Mouse (Mus musculus) kidney, postnatal 0 days (tissue): ENCODE measurements around the gene Kcnb1. TPM values are rescaled to one million over a fixed set of nuclear protein-coding genes. Genes with fewer than 3 reads are reported as not detected.
A peak's percentile ranks its signal among the peaks of the same experiment; 100 is the strongest.

Source experiments
- ATAC-seq: fragments of 200-750 bp; cut with Nextera tagmentation; replicated peaks from 2 replicates; pipeline ENCODE4 v1.8.0; 2017; ENCODE audit warnings: low read depth, moderate number of reproducible peaks, moderate TSS enrichment, moderate library complexity; ENCODE audit not compliant: low FRiP score
- DNase-seq: peaks from one replicate; pipeline ENCODE4 v3.0.0-alpha.2; 2016; ENCODE audit warnings: low spot score
- H3K27ac ChIP-seq: fragments of 300-500 bp; sonication (generic); 2 replicates; pipeline ENCODE4 v1.5.1; 2014; ENCODE audit warnings: mild to moderate bottlenecking
- H3K27me3 ChIP-seq: fragments of 300-500 bp; sonication (generic); 2 replicates; pipeline ENCODE4 v1.6.1; 2014; ENCODE audit warnings: low read length, mixed read lengths; ENCODE audit not compliant: insufficient read depth
- H3K36me3 ChIP-seq: fragments of 300-500 bp; sonication (generic); 2 replicates; pipeline ENCODE4 v1.6.1; 2014; ENCODE audit warnings: low read length, mixed read lengths; ENCODE audit not compliant: insufficient read depth
- H3K4me1 ChIP-seq: fragments of 300-500 bp; sonication (generic); replicated peaks from 2 replicates; pipeline ENCODE4 v1.6.1; 2014; ENCODE audit warnings: antibody characterized with exemption, low read length, mixed read lengths; ENCODE audit not compliant: insufficient read depth
- H3K4me2 ChIP-seq: fragments of 300-500 bp; sonication (generic); 2 replicates; pipeline ENCODE4 v1.6.1; 2014; ENCODE audit warnings: mild to moderate bottlenecking, low read length, moderate library complexity, mixed read lengths
- H3K4me3 ChIP-seq: fragments of 300-500 bp; sonication (generic); replicated peaks from 2 replicates; pipeline ENCODE4 v1.5.1; 2014; ENCODE audit warnings: low read depth, low read length
- H3K9ac ChIP-seq: fragments of 300-500 bp; sonication (generic); 2 replicates; pipeline ENCODE4 v1.6.1; 2014; ENCODE audit warnings: low read depth, low read length
- H3K9me3 ChIP-seq: fragments of 300-500 bp; sonication (generic); replicated peaks from 2 replicates; pipeline ENCODE4 v1.6.1; 2016; ENCODE audit warnings: low read length, inconsistent platforms, mixed read lengths
- CTCF ChIP-seq: IDR thresholded peaks from 2 replicates; pipeline ENCODE4 v1.5.1; 2016; ENCODE audit warnings: antibody characterized with exemption, low read depth, mild to moderate bottlenecking, moderate library complexity
- WGBS: fragments of 180-500 bp; shearing (Covaris S2); extraction: QIAGEN DNeasy Blood & Tissue Kit; methylation state at CpG from one replicate; pipeline ENCODE4 v1.1.7; 2014; 5-methylcytosine and 5-hydroxymethylcytosine counted together
- polyA plus RNA-seq: library from polyadenylated mRNA; unstranded; fragments of >200 nt; fragmentation: Nextera tagmentation; extraction: Ambion mirVana; gene quantifications from 2 replicates; pipeline ENCODE4 v1.2.1, GENCODE M21; 2015

The Kcnb1 gene
- polyA plus RNA-seq, 1 experiment from 2014 or later = 1.4 TPM

DNA sequence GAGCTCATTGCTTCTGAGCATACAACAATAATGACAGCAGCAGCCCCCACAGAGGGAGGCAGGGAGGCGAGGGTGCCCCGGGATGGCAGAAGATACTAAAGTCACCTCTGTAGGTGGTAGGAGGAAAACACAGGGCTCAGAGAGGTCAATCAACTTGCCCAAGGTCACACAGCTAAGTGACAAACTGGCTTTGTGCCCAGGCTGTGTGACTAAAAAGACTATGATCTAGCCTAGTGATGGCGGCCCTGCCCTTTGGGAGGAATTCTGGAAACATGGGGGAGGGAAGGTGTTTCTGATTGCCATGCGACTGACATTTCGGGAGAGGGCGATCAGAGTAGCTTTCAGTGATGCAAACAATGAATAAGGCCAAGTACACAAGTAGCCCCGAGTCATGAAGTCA is 68.0 kb downstream of the Kcnb1 start:
- H3K4me1 ChIP-seq = peaks cover 5% of the 10 kb centered on the region; the same call in 1 of the 2 replicates
- H3K4me3 ChIP-seq = no peak overlapping the region
- H3K4me2 ChIP-seq = no peak overlapping the region
- ATAC-seq (no peak), DNase-seq (no peak)
- H3K9me3 ChIP-seq = no peaks in the 10 kb centered on the region
- no peak for TF ChIP-seq CTCF
- H3K9ac ChIP-seq = no peak overlapping the region
- no peaks in the 10 kb centered on the region for H3K27me3 ChIP-seq
- no peaks in the 10 kb centered on the region for H3K36me3 ChIP-seq
- WGBS = 49% methylated on average over 7 of the region's 7 CpGs
- no peak overlapping the region for H3K27ac ChIP-seq

- peak overlapping the region; percentile 42; the same call in 1 of the 2 replicates for H3K27ac ChIP-seq
- DNase-seq (no peak), ATAC-seq (no peak; the same call in 1 of the 2 replicates)
- no peaks in the 10 kb centered on the region for H3K27me3 ChIP-seq
- H3K4me2 ChIP-seq = no peak overlapping the region
- no peak overlapping the region for H3K4me3 ChIP-seq
- 73% methylated on average over 6 of the region's 6 CpGs for WGBS
- no peak for TF ChIP-seq CTCF
- no peaks in the 10 kb centered on the region for H3K9me3 ChIP-seq
- no peak overlapping the region for H3K9ac ChIP-seq
- H3K4me1 ChIP-seq = peaks cover 5% of the 10 kb centered on the region; the same call in 1 of the 2 replicates
- H3K36me3 ChIP-seq = no peaks in the 10 kb centered on the region
Measured at GRCm38 (mm10) chr2:167121228-167121627, 68.7 kb downstream of the Kcnb1 start.

DNA sequence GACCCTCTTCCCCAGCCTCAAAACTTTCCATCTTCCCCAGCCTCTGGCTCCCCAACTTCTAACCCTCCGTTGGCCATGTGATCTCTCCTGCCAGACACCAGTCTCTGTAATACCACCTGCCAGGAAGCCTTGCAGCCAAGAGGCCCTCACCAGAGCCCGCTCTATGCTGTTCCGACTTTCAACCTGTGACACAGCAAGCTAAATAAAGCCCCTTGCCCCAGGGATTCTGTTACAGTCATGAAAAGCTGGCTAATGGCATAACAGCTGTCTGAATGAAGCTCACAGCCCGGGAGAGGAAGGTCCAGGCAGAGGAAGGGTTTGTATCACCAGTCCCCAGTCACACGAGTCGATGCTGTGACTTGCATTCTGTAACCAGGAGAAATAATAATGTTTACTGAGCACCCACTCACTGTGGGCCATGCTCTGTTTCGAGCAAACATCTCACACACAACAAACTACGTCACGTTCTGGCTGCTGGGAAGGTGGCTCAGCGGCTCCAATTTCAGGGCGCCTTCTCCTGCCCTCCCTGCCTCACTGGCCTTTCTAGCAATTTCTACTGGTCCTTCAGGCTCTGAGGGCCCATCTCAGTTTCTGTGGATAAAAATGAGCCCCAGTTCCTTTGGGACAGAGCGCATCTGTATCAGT is 69.6 kb downstream of the Kcnb1 start:
- no peak overlapping the region for H3K4me3 ChIP-seq
- H3K9me3 ChIP-seq = no peaks in the 10 kb centered on the region
- ATAC-seq (no peak), DNase-seq (no peak)
- no peak for TF ChIP-seq CTCF
- H3K27me3 ChIP-seq = no peaks in the 10 kb centered on the region
- H3K36me3 ChIP-seq = no peaks in the 10 kb centered on the region
- peaks cover 5% of the 10 kb centered on the region; the same call in 1 of the 2 replicates for H3K4me1 ChIP-seq
- H3K9ac ChIP-seq = no peak overlapping the region
- no peak overlapping the region for H3K27ac ChIP-seq
- 71% methylated on average over 12 of the region's 12 CpGs for WGBS
- H3K4me2 ChIP-seq = no peak overlapping the region

DNA sequence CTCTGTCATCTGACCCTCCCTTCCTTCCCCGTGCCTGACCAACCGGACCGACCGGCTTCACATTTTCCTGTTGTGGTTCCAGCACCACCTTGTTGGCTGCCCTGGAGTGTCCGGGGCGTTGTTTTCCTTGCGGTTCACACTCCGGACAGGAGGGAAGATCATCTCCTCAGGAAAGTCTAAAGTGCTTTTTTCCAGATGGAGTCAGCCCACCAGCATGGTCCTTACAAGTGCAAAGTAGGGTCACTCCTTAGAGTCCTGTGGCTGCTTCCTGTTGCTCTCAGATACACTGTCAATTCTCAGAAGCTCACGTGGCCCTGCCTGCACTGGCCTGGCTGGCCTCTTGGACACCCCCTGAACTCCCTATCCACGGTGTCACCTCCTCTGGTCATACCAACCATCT is 71.9 kb downstream of the Kcnb1 start:
- no peak for TF ChIP-seq CTCF
- H3K27me3 ChIP-seq = no peaks in the 10 kb centered on the region
- no peaks in the 10 kb centered on the region for H3K9me3 ChIP-seq
- peaks cover 5% of the 10 kb centered on the region; the same call in 1 of the 2 replicates for H3K4me1 ChIP-seq
- no peak overlapping the region for H3K4me3 ChIP-seq
- no peak overlapping the region for H3K4me2 ChIP-seq
- H3K9ac ChIP-seq = no peak overlapping the region
- 26% methylated on average over 10 of the region's 10 CpGs for WGBS
- no peaks in the 10 kb centered on the region for H3K36me3 ChIP-seq
- DNase-seq (peak; percentile 32), ATAC-seq (no peak; the same call in 1 of the 2 replicates)
- no peak overlapping the region for H3K27ac ChIP-seq

DNA sequence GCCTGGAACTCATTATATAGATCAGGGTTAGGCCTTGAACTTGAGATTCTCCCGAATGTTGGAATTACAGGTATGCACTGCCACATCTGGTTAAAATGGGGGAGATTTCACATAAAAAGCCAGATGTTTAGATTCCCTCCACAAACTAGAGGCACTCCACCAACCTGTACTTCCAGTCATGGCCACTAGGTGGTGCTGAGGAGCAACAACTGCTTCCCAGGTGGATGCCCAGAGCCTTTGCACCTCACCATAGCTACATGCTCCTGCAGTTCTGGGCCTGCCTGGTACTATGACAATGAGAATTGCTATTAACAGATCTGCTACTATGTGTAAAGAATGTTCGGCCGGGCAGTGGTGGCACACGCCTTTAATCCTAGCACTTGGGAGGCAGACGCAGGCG is 77.2 kb downstream of the Kcnb1 start:
- peak; percentile 99 for TF ChIP-seq CTCF

GRCm38 (mm10) chr2:167112259-167112658 is 77.7 kb downstream of the Kcnb1 start:
- 53% methylated on average over 7 of the region's 7 CpGs for WGBS

More for the DNA sequence above, 77.2 kb downstream of the Kcnb1 start:
- Histone ChIP-seq H3K27me3 (no peaks in the 10 kb centered on the region), H3K4me2 (no peak overlapping the region), H3K4me3 (no peak overlapping the region), H3K4me1 (no peaks in the 10 kb centered on the region), H3K9ac (no peak overlapping the region), H3K9me3 (no peaks in the 10 kb centered on the region), H3K27ac (no peak overlapping the region), H3K36me3 (no peaks in the 10 kb centered on the region)
- DNase-seq (peak; percentile 86), ATAC-seq (no peak)
- WGBS = 44% methylated on average over 6 of the region's 6 CpGs

More at GRCm38 (mm10) chr2:167112259-167112658, 77.7 kb downstream of the Kcnb1 start:
- no peak overlapping the region for H3K4me3 ChIP-seq
- no peaks in the 10 kb centered on the region for H3K4me1 ChIP-seq
- H3K27me3 ChIP-seq = no peaks in the 10 kb centered on the region
- no peak for DNase-seq
- H3K9ac ChIP-seq = no peak overlapping the region
- no peak overlapping the region for H3K27ac ChIP-seq
- ATAC-seq = peak; percentile 24; the same call in 1 of the 2 replicates
- no peaks in the 10 kb centered on the region for H3K36me3 ChIP-seq
- H3K9me3 ChIP-seq = no peaks in the 10 kb centered on the region
- H3K4me2 ChIP-seq = no peak overlapping the region
- no peak for TF ChIP-seq CTCF
